Mouse (Mus musculus): ENCODE measurements around the gene Nol10.

DNA sequence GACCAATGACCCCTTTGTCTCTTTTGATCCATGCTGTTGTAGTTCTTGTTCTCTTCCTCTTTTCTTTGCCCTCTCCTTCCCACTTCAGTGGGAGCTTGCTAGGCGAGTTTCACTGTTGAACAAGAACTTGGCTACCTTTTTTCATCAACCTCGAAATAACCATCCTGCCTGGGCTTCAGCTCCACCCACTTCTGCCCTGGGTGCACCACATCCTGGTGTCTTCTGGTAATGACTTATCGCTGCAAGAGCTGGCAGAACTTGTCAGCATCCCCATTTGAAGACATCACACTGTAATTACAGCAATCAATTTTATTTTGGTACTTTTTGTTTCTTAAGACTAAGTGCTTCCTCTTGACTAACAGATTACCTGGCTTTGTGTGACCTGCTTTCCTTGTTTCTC, 24.4 kb downstream of the Nol10 start:
- TF ChIP-seq POLR2A (IDR thresholded peaks at IDR 0.05; ENCODE audit: low read depth, low read length) (no peak), CTCF (IDR thresholded peaks at IDR 0.05; ENCODE audit: borderline replicate concordance, insufficient read depth, low read length) (no peak)
